Mouse (Mus musculus): ENCODE results near the gene Snx32. TPM values are rescaled to one million over a fixed set of nuclear protein-coding genes. Genes with fewer than 3 reads are reported as not detected.

Gene Snx32
- polyA plus RNA-seq, 1 experiment from 2014 or later: 8.7 TPM

- ATAC-seq (replicated peaks; ENCODE audit: insufficient number of reproducible peaks, low FRiP score, low TSS enrichment, low read depth): no peak
- peaks cover 6% of the 10 kb centered on the region for H3K36me3 ChIP-seq (replicated peaks; ENCODE audit: control insufficient read depth, insufficient read depth, low read depth, low read length)
These were observed 25.0 kb downstream of the Snx32 start for GRCm38 (mm10) chr19:5485371-5485770.

GRCm38 (mm10) chr19:5484496-5484895, 25.8 kb downstream of the Snx32 start:
- Histone ChIP-seq H3K36me3 (replicated peaks; ENCODE audit: control insufficient read depth, insufficient read depth, low read depth, low read length) (peaks cover 6% of the 10 kb centered on the region), H3K4me1 (ENCODE audit: control insufficient read depth, insufficient read depth, low read length) (no peaks in the 10 kb centered on the region), H3K4me3 (ENCODE audit: low read depth, low read length) (no peak overlapping the region), H3K27ac (replicated peaks; ENCODE audit: low read depth, low read length) (no peak overlapping the region), H3K9ac (replicated peaks; ENCODE audit: low read length) (no peak overlapping the region), H3K27me3 (ENCODE audit: control insufficient read depth, insufficient read depth, low read length) (no peaks in the 10 kb centered on the region), H3K9me3 (replicated peaks; ENCODE audit: control insufficient read depth, low read length) (no peaks in the 10 kb centered on the region), H3K4me2 (ENCODE audit: low read depth, low read length) (no peak overlapping the region)
- WGBS: 87% methylated on average over 5 of the region's 5 CpGs
- ATAC-seq (replicated peaks; ENCODE audit: insufficient number of reproducible peaks, low FRiP score, low TSS enrichment, low read depth): no peak
- no peak for DNase-seq (ENCODE audit: low spot score)

More at GRCm38 (mm10) chr19:5485371-5485770, 25.0 kb downstream of the Snx32 start:
- Histone ChIP-seq H3K4me2 (ENCODE audit: low read depth, low read length) (no peak overlapping the region), H3K4me3 (ENCODE audit: low read depth, low read length) (no peak overlapping the region), H3K4me1 (ENCODE audit: control insufficient read depth, insufficient read depth, low read length) (no peaks in the 10 kb centered on the region), H3K9ac (replicated peaks; ENCODE audit: low read length) (no peak overlapping the region), H3K27me3 (ENCODE audit: control insufficient read depth, insufficient read depth, low read length) (no peaks in the 10 kb centered on the region), H3K27ac (replicated peaks; ENCODE audit: low read depth, low read length) (no peak overlapping the region), H3K9me3 (replicated peaks; ENCODE audit: control insufficient read depth, low read length) (no peaks in the 10 kb centered on the region)
- WGBS: 92% methylated on average over 8 of the region's 8 CpGs
- no peak for DNase-seq (ENCODE audit: low spot score)

- Histone ChIP-seq H3K36me3 (replicated peaks; ENCODE audit: control insufficient read depth, insufficient read depth, low read depth, low read length) (peaks cover 6% of the 10 kb centered on the region), H3K9me3 (replicated peaks; ENCODE audit: control insufficient read depth, low read length) (no peaks in the 10 kb centered on the region), H3K4me3 (ENCODE audit: low read depth, low read length) (no peak overlapping the region), H3K9ac (replicated peaks; ENCODE audit: low read length) (no peak overlapping the region), H3K4me2 (ENCODE audit: low read depth, low read length) (no peak overlapping the region), H3K27me3 (ENCODE audit: control insufficient read depth, insufficient read depth, low read length) (no peaks in the 10 kb centered on the region), H3K4me1 (ENCODE audit: control insufficient read depth, insufficient read depth, low read length) (no peaks in the 10 kb centered on the region), H3K27ac (replicated peaks; ENCODE audit: low read depth, low read length) (no peak overlapping the region)
- ATAC-seq (replicated peaks; ENCODE audit: insufficient number of reproducible peaks, low FRiP score, low TSS enrichment, low read depth): no peak
- DNase-seq (ENCODE audit: low spot score): no peak
- 95% methylated on average over 19 of the region's 19 CpGs for WGBS
These were observed 26.7 kb downstream of the Snx32 start for GRCm38 (mm10) chr19:5483386-5484359.

GRCm38 (mm10) chr19:5481398-5481797, 28.9 kb downstream of the Snx32 start:
- Histone ChIP-seq H3K9ac (replicated peaks; ENCODE audit: low read length) (no peak overlapping the region), H3K36me3 (replicated peaks; ENCODE audit: control insufficient read depth, insufficient read depth, low read depth, low read length) (peaks cover 6% of the 10 kb centered on the region), H3K4me2 (ENCODE audit: low read depth, low read length) (no peak overlapping the region), H3K9me3 (replicated peaks; ENCODE audit: control insufficient read depth, low read length) (no peaks in the 10 kb centered on the region), H3K4me1 (ENCODE audit: control insufficient read depth, insufficient read depth, low read length) (no peaks in the 10 kb centered on the region), H3K4me3 (ENCODE audit: low read depth, low read length) (no peak overlapping the region), H3K27ac (replicated peaks; ENCODE audit: low read depth, low read length) (no peak overlapping the region), H3K27me3 (ENCODE audit: control insufficient read depth, insufficient read depth, low read length) (no peaks in the 10 kb centered on the region)
- WGBS: 89% methylated on average over 10 of the region's 10 CpGs
- DNase-seq (ENCODE audit: low spot score): no peak
- ATAC-seq (replicated peaks; ENCODE audit: insufficient number of reproducible peaks, low FRiP score, low TSS enrichment, low read depth): no peak

- no peak for ATAC-seq (replicated peaks; ENCODE audit: insufficient number of reproducible peaks, low FRiP score, low TSS enrichment, low read depth)
- Histone ChIP-seq H3K27ac (replicated peaks; ENCODE audit: low read depth, low read length) (no peak overlapping the region), H3K9ac (replicated peaks; ENCODE audit: low read length) (no peak overlapping the region), H3K27me3 (ENCODE audit: control insufficient read depth, insufficient read depth, low read length) (no peaks in the 10 kb centered on the region), H3K9me3 (replicated peaks; ENCODE audit: control insufficient read depth, low read length) (no peaks in the 10 kb centered on the region), H3K4me3 (ENCODE audit: low read depth, low read length) (no peak overlapping the region), H3K4me1 (ENCODE audit: control insufficient read depth, insufficient read depth, low read length) (no peaks in the 10 kb centered on the region), H3K36me3 (replicated peaks; ENCODE audit: control insufficient read depth, insufficient read depth, low read depth, low read length) (peaks cover 6% of the 10 kb centered on the region), H3K4me2 (ENCODE audit: low read depth, low read length) (no peak overlapping the region)
- DNase-seq (ENCODE audit: low spot score): no peak
- WGBS: 93% methylated on average over 10 of the region's 10 CpGs
These were observed 30.3 kb downstream of the Snx32 start for GRCm38 (mm10) chr19:5480016-5480415.

- Histone ChIP-seq H3K27me3 (ENCODE audit: control insufficient read depth, insufficient read depth, low read length) (no peaks in the 10 kb centered on the region), H3K4me1 (ENCODE audit: control insufficient read depth, insufficient read depth, low read length) (no peaks in the 10 kb centered on the region), H3K4me3 (ENCODE audit: low read depth, low read length) (no peak overlapping the region), H3K4me2 (ENCODE audit: low read depth, low read length) (no peak overlapping the region), H3K9me3 (replicated peaks; ENCODE audit: control insufficient read depth, low read length) (no peaks in the 10 kb centered on the region), H3K27ac (replicated peaks; ENCODE audit: low read depth, low read length) (no peak overlapping the region), H3K36me3 (replicated peaks; ENCODE audit: control insufficient read depth, insufficient read depth, low read depth, low read length) (peaks cover under 1% of the 10 kb centered on the region), H3K9ac (replicated peaks; ENCODE audit: low read length) (no peak overlapping the region)
- DNase-seq (ENCODE audit: low spot score) (no peak), ATAC-seq (replicated peaks; ENCODE audit: insufficient number of reproducible peaks, low FRiP score, low TSS enrichment, low read depth) (no peak)
- 90% methylated on average over 18 of the region's 18 CpGs for WGBS
These were observed 32.6 kb downstream of the Snx32 start for GRCm38 (mm10) chr19:5477668-5478300.

- Histone ChIP-seq H3K36me3 (replicated peaks; ENCODE audit: control insufficient read depth, insufficient read depth, low read depth, low read length) (no peaks in the 10 kb centered on the region; the same call in 1 of the 2 replicates), H3K9me3 (replicated peaks; ENCODE audit: control insufficient read depth, low read length) (no peaks in the 10 kb centered on the region), H3K4me1 (ENCODE audit: control insufficient read depth, insufficient read depth, low read length) (no peaks in the 10 kb centered on the region), H3K27me3 (ENCODE audit: control insufficient read depth, insufficient read depth, low read length) (no peaks in the 10 kb centered on the region), H3K9ac (replicated peaks; ENCODE audit: low read length) (no peak overlapping the region), H3K4me2 (ENCODE audit: low read depth, low read length) (no peak overlapping the region), H3K27ac (replicated peaks; ENCODE audit: low read depth, low read length) (no peak overlapping the region), H3K4me3 (ENCODE audit: low read depth, low read length) (no peak overlapping the region)
- DNase-seq (ENCODE audit: low spot score) (no peak), ATAC-seq (replicated peaks; ENCODE audit: insufficient number of reproducible peaks, low FRiP score, low TSS enrichment, low read depth) (no peak)
- 85% methylated on average over 10 of the region's 10 CpGs for WGBS
These were observed 33.2 kb downstream of the Snx32 start for GRCm38 (mm10) chr19:5477004-5477667.
